Mouse (Mus musculus) heart, adult 11 months (tissue): Measurements from ENCODE around the gene Vps11.
"Not testable (repeated sequence)": the region's sequence is repeated elsewhere in the genome, so short reads cannot be mapped to it uniquely, and the experiment has no call there.

Experiments used
- DNase-seq: peaks from one replicate; pipeline ENCODE4 v3.0.0; 2022

The Vps11 gene

DNA sequence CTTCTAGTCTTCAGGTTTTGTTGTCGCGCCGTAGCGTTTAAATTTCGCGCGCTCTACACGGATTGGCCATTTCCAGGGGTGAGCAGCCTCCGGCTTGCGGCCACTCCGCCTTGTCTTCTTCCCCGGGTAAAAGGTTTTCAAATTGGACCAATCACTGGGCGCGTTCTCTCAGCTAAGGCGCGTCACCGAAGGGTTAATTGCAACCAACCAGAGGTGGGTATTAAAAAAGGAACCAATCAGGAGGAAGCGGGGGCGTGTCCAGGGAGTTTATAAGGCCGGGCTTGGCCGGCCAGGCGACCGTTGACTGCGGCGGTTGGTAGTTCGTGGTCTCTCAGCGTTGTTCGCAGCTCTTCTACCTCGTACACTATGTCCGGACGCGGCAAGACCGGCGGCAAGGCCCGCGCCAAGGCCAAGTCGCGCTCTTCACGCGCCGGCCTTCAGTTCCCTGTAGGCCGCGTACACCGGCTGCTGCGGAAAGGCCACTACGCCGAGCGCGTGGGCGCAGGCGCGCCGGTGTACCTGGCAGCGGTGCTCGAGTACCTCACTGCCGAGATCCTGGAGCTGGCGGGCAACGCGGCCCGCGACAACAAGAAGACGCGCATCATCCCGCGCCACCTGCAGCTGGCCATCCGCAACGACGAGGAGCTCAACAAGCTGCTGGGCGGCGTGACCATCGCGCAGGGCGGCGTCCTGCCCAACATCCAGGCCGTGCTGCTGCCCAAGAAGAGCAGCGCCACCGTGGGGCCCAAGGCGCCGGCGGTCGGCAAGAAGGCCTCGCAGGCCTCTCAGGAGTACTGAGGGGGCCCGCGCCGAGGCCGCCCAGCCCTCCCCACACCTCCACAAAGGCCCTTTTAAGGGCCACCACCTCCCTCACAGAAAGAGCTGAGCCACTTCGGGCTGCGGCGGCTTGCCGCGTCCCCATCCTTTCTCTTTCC is 26.8 kb downstream of the Vps11 start, which contains the start of gene H2afx:
Gene H2afx, plus strand, starts transcription at position 299 of the 935 bp plus-strand sequence.
- peak; percentile 100 for DNase-seq

DNA sequence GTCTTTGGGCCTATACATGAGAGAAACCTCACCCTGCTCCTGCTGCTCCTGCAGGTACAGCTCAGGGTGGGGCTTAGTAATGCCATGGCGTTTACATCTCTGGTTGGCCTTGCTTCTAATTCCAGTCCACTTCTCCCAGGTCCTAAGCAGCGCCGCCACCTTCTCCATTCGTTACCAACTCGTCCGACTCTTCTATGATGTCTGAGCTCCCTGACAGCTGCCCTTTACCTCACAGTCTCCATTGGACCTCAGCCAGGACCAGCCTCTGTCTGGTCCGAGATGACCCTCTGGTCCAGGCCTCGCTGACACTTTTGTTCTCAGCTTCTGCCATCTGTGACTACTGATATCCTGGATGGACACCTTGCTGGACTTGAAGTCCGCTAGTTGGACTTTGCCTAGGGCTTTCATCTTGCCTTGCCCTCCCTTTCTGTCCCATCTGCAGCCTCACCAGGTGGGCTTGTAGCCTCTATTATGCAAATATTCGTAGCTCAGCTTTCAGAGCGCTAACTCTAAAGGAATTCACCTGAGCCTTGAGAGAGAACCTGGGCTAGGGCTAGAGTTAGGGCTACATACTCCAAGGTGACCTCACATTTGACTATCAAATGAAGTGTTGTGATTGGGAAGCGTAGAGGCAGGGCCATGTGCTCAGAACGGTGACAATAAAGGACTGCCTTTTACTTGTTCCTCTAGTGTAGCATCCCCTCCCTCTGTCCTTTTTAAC is 28.4 kb downstream of the Vps11 start:
- no peak for DNase-seq

DNA sequence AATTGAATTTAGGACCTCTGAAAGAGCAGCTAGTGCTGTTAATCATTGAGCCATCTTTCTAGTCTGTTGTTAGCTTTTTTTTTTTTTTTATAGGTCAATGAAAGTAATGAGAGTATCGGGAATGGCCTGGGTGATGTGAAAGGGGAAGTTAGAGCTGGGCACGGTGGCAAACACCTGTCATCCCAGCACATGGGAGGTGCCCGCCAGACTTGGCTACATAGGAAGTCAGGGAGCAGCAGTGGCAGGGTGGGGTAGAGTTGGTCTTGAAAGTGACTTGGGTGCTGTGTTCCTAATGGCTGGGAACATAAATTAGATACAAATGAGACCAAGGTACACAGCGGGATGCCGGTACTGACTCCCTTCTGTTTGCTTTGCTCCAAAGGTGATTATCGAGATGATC is 30.7 kb downstream of the Vps11 start:
- DNase-seq: no peak

DNA sequence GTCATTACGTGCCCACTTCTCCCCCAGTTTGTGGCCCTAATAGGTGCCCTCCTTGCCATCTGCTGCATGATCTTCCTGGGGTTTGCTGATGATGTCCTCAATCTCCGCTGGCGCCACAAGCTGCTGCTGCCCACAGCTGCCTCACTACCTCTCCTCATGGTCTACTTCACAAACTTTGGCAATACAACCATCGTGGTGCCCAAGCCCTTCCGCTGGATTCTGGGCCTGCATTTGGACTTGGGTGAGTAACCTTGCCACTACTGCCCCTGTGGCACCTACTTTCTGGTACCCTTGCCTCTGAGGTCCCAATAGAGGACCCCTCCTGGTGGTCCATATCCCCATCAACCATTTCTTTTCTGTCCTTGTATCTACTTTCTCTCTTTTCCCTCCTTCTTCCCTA is 33.5 kb downstream of the Vps11 start:
- DNase-seq: no peak

DNA sequence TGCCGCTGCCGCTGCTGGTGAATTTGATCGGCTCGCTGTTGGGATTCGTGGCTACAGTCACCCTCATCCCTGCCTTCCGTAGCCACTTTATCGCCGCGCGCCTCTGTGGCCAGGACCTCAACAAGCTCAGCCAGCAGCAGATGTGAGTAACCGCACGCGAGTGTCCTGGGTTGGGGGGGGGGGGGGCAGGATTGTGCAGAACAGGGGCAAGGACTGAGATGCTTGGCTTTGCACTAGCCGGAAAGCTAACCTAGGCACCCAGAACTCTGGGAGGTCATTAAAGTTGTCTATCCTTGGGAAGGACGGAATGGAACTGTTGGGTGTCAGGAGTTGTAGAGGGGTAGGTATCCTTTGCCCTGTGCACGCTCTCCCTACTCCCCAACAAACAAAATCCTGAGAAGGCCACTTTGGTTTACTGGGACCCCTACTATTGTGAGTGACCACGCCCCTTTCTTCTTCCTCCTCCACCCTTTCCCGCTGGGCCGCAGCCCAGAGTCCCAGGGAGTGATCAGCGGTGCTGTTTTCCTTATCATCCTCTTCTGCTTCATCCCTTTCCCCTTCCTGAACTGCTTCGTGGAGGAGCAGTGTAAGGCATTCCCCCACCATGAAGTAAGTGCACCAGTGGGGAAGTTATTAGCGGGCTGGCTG is 34.3 kb downstream of the Vps11 start:
- DNase-seq: peak; percentile 98

DNA sequence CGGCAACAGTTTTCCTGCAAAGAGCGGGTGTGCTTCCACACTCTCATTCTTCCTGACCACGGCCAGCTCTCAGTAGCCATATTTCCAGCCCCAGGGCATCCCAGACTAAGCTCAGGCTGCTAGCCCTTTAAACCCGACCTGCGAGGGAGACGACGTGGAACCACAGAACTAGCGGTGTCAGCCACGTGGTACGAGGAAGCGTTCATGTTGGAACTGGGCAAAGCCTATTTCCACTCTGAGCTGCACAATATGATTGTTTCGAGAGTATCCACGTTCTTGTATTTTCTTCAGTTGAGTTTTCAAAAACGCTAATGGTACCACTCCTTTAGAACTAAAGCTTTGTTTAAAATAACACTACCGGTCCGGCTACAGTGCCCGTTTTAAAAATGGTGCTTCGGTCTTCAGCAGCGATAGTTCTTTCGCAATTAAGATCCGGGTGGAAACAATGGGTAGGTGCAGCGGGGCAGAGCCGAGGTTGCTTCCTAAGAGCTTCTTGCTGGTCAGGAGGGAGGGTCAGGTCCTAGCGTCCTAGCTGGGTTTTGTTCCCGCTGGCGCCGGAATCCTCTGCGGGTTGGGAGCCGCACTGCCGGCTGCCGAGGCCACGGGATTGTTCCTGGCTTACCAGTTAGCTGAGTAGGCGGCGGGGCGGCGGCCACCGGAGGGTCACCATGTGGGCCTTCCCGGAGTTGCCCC is 35.0 kb downstream of the Vps11 start:
- peak; percentile 99 for DNase-seq

DNA sequence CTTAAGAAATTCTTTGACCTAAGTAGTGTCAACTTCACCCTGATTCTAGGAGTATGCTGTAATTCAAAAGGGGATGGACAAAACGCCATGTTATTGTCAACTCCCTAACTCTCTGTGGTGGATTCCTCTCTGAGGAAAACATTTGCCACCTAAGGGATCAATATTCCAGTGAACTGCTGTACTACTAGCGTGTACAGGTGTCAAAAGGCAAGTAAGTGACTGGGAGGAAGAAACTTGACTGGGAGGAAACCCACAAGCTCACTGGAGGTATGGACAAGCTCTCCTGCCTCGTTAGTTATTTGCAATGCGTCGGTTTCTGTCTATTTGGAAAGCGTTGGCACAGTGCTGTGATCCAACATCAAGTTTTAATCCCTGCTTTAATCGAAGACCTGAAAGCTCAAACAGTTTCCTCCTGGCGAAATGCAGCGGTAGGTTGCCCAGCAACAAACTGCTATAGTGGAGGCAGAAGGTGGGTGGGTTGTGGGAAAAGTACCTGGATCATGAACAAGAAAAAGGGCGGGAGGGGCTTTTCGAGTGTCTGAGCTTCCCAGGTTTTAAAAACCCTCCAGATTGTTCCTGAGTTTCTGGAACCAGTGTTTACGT is 35.6 kb downstream of the Vps11 start, which contains the start of gene Dpagt1:
Gene Dpagt1, plus strand, starts transcription at position 252 of the 603 bp plus-strand sequence.
- DNase-seq: no peak

DNA sequence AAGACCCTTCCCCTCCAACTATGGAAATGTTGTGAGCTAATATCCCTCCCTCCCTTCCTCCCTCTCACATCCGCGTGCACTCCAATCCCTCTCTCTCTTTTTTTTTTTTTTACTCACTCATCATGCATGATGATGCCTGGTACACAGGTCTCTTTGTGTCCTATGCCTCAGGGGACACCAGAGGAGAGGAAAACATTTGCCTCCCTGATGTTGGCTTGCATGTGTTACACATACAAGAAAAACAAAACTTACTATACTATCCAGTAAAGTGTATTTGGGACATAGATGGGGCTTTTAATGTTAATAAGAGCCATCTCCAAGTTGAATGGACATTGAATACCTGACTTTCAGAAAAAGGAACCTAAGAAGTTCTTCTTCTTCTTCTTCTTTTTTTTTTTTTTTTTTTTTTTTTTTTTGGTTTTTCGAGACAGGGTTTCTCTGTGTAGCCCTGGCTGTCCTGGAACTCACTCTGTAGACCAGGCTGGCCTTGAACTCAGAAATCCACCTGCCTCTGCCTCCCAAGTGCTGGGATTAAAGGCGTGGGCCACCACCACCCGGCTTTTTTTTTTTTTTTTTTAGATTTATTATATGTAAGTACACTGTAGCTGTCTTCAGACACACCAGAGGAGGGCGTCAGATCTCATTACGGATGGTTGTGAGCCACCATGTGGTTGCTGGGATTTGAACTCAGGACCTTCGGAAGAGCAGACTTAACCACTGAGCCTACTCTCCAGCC is 36.3 kb downstream of the Vps11 start:
- not testable (repeated sequence) for DNase-seq

DNA sequence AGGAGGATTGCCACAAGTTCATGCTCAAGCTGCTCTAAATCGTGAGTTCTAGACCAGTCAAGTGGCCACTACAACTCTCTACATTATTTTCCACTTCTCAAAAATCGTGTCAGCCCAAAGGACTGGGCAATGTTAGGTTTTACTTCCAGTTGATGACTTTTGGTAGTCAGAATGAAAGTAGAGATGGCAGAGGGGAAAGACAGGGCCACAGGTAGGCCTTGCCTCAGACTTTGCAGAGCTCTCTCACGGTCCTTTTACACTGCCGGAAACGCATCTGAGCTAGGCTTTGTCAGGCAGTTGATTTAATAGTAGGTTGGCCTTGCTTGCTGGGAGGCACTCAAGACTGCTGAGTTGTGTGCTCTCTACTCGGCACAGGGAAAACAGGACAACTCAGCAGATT is 37.3 kb downstream of the Vps11 start:
- no peak for DNase-seq

DNA sequence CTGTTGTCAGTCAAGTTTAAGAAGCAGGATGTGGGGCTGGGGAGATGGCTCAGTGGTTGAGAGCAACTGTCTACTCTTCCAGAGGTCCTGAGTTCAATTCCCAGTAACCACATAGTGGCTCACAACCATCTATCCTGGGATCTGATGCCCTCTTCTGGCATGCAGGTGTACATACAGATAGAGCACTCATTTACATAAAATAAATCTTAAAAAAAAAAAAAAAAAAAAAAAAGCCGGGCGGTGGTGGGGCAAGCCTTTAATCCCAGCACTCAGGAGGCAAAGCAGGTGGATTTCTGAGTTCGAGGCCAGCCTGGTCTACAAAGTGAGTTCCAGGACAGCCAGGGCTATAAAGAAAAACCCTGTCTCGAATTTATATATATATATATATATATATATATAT is 37.8 kb downstream of the Vps11 start:
- not testable (repeated sequence) for DNase-seq

DNA sequence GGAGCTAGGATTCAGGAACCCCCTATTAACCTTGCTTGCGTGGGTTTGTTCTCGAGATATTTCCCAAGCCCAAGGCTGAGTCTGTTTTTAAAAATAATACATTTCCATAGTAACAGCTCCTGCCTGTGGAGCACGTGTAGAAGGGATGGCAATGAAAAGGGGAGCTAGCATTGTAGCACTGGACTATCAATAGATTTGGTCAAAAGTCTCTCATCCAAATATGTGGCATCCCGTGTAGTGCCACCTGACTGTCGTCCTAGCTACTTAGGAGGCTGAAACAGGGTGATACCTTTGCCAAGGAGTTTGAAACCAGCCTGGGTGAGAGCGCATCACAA is 40.7 kb downstream of the Vps11 start:
- DNase-seq: no peak

DNA sequence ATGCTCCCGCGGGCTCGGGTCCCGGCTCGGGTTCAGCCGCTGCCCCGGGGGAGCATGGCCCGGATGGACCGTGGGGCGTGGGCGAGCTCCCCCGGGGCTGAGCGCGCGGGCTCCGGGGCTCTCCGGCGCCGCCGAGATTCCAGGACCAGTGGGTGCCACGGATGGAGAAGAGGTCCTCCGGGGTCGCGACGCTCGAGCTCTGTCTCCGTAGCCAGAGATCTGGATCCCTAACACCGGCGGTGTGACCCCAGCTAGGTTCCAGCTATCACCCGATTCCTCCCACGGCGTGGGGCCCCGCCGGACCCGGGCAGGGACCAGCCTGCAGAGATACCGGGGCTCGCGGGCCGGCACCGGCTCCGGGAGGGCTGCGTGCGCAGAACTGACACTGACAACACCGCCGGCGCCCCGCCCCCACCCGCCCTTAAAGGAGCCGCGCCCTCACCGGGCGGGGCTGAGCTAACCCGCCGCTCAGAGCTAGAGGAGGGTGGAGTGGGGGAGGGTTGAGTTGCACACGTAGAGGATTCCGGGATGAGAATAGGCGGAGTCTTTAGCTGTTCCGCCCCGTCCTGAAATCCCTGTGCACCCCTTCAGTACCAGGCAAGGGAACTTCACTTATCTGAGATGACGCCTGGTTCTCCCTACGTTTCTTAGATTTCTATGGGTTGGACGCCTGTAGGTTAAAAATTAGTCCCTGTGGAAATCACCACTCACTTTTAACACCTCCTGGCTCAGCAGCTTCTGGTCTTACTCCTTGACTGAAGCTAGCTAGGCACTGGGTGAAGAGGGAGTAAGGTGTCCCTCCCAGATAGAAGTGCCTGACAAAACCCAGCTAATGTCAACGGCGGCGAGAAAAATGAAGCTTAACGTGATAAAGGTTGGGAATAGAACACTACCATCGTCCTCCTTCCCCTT is 41.3 kb downstream of the Vps11 start, which contains the start of gene C2cd2l:
Gene C2cd2l, minus strand, starts transcription at position 399 of the 912 bp plus-strand sequence.
- DNase-seq: peak; percentile 99

DNA sequence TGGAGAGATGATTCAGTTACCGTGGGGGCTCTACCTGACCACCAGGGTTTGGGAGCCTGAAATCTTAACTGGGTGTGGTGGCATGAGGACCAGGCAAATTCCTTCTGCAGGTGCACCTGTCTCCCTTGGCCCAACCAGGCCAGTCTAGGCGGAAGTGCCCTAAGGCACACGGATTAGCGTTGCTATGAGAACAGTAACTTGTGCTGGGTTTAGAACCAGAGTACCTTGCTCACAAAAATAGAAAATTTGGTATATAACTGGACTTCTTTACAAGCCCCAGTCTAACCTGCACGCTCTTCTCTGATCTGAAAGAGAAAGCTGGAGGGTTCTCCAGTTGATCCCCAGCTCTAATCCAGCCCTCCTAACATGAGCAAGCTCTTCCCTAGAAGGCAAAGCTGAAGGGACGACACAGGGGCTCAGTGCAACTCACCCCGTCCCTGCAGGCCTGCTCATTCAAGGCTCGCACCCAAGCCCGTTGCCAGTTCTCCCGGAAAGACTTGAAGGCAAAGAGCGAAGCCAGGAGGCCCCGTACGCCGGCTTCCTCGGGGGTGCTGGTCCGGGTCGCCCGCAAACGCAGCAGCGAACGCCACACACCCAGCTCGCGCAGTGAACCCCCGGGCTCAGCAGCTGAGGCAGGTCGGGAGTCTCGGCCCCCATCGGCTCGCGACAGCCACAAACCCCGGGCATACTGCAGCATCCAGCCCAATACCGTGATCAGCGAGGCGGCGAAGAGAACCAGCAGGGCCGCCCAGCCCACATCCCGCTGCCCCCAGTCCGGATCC is 42.2 kb downstream of the Vps11 start:
- DNase-seq: no peak

DNA sequence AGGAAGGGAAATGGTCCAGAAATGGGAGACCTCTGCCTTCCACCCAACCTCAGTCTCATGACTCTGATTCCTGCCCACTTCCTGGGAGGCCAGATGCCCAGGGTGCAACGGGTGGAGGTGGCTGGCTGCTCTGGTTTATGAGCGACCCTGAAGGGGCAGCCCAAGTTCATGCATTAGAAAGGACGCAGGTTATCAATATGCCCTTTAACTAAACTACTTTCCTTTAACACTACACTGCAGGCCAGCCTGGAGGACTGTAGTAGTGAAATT is 42.7 kb downstream of the Vps11 start:
- no peak for DNase-seq

DNA sequence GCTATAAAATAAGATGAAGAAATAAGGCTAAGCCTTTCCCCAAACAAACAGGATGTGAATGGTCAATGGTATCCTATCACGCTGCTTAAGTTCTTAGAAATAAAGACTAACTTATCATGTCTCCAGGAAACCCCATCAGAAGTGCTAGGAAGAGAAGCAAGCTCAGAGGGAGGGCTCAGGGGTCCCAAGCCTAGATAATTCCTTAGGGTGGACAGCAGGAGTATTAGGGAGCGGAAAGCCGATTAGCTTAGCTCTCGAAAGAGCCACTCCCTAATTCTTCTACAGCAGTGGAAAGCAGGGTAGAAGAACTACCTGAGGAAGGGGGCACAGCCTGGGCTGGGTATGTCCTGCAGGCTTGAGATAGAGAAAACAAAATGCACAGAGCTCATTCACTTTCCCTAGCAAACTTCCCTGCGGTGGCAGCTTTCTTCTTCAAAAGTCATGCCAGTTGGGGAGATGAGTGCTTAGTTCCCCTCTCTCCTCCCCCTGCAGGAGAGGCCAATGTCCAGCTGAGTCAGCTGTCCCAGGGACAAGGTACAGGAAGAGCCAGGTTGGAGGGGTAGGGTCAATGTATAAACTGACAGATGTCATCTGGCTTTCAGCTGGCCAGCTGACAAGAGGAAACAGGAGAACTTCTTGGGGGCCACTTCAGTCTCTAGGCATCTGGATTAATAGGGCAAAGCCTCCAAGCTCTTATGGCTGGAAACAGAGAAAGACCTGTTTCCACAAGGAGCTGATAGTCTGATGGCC is 43.2 kb downstream of the Vps11 start:
- no peak for DNase-seq

DNA sequence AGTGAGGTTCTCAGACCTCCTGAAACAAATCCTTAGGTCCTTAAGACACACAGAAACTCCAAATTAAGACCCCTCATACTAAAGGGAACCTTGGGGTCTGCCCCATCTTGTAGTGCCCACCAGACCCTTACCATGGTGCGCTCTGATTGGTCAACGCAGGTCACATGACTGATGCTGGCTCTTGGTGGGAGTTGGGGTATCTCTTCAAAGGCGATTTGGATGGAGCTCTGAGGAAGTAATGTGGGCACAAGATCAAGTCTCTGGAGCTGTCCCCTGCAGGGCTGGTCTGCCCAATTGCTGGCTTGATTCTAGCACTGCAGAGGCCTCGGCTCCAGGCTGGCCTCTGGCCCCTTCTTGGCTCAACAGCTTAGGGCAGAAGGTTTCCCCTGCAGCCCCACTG is 44.0 kb downstream of the Vps11 start:
- DNase-seq: no peak

DNA sequence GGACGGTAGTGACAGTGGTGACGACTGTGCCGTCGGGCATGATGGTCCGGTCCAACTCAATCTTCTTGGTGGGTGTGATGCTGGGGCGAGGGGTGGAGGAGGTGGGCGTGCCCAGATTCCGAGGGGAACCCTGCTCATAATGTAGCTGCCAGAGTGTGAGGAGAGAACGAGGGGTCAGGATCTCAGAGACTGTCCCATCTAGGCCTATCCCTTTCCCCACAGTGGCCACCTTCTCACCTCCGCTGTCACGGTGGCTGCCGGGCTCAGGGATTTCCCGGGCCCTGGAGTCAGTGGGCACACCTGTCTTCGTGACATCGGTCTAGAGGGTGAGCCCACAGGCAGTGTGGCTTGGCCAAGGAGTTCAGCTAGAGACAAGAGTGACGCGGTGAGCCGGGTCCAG is 46.6 kb downstream of the Vps11 start:
- DNase-seq: peak; percentile 90

DNA sequence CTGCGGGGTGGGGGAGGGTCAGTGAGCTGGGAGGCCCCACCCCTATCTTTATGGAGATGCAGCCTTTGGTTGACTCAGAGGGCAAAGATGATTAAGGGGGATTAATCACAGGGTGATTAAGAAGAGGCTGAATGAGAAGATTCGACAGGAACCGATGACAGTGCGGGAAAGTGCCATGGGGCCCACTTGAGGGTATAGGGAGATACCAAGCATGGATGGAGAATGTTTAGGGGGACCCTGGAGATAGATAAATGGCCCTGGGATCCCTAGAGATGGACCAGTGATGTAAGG is 47.3 kb downstream of the Vps11 start:
- DNase-seq: no peak

DNA sequence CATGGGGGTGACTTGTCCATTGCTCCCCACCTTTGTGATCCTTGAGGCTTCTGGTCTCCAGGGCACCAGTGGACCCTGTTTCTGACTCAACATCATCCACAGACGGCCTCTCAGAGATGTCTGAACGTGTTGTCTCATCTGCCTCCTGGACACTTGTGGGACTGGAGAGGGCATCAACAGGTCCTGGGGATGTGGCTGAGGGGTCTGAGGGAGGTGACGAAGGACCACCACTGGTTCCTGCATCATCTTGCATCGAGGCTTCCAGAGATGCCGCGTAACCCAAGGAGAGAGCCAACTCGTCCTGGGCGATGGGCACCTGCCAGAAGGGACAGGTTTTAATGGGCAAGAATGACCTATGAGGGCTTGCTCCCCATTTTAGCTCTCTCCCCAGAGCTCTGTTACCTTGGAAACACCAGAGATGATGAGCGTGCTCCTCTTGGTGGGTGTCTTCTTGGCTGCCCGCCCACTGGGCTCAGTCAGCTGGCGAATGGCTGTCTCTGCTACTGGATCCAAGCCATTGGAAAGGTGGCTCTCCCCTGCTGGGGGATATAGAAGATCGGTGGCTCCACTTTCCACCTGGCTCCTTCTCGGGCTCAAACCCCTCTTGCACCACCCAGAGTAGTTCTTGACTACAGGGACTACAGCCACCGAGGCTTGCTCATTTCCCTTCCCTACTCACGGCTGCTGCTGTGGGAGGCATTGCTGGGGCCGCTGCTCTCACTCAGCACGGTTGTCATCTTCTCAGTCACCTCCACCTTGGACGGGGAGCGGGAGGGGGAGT is 47.8 kb downstream of the Vps11 start:
- DNase-seq: peak; percentile 90
